Mouse (Mus musculus): ENCODE measurements at regions not wholly inside any gene's neighbourhood (a gene's known extent, or its start where the extent isn't known, plus 50 kb on each side); places are given as distances from the start of the nearest gene placed in this dataset.

- H3K27ac ChIP-seq (ENCODE audit: low read length) = no peak overlapping the region
- H3K4me3 ChIP-seq (ENCODE audit: low read depth, low read length) = no peak overlapping the region
- H3K9me3 ChIP-seq (ENCODE audit: control insufficient read depth, low read depth, low read length) = no peaks in the 10 kb centered on the region
- no peak overlapping the region for H3K9ac ChIP-seq (replicated peaks; ENCODE audit: low read depth, low read length)
- no peaks in the 10 kb centered on the region for H3K36me3 ChIP-seq (ENCODE audit: control insufficient read depth, insufficient read depth, low read length)
- H3K27me3 ChIP-seq (ENCODE audit: control insufficient read depth, insufficient read depth, low read length) = no peaks in the 10 kb centered on the region
- no peak for ATAC-seq (ENCODE audit: insufficient number of reproducible peaks, insufficient read depth, low FRiP score, low read depth)
- H3K4me2 ChIP-seq (replicated peaks; ENCODE audit: low read depth, low read length) = no peak overlapping the region
- H3K4me1 ChIP-seq (ENCODE audit: control insufficient read depth, insufficient read depth, low read length) = no peaks in the 10 kb centered on the region
- 88% methylated on average over 15 of the region's 15 CpGs for WGBS
Observed at GRCm38 (mm10) chr9:113426324-113426723, 281.7 kb downstream of the Pdcd6ip start.

GRCm38 (mm10) chr9:113421645-113422044 is 286.4 kb downstream of the Pdcd6ip start:
- no peak overlapping the region for H3K9ac ChIP-seq (replicated peaks; ENCODE audit: low read depth, low read length)
- no peak overlapping the region for H3K27ac ChIP-seq (ENCODE audit: low read length)
- no peak overlapping the region for H3K4me3 ChIP-seq (ENCODE audit: low read depth, low read length)
- H3K27me3 ChIP-seq (ENCODE audit: control insufficient read depth, insufficient read depth, low read length) = no peaks in the 10 kb centered on the region
- no peaks in the 10 kb centered on the region for H3K36me3 ChIP-seq (ENCODE audit: control insufficient read depth, insufficient read depth, low read length)
- H3K4me1 ChIP-seq (ENCODE audit: control insufficient read depth, insufficient read depth, low read length) = no peaks in the 10 kb centered on the region
- H3K4me2 ChIP-seq (replicated peaks; ENCODE audit: low read depth, low read length) = no peak overlapping the region
- no peak for ATAC-seq (ENCODE audit: insufficient number of reproducible peaks, insufficient read depth, low FRiP score, low read depth)
- H3K9me3 ChIP-seq (ENCODE audit: control insufficient read depth, low read depth, low read length) = no peaks in the 10 kb centered on the region

GRCm38 (mm10) chr9:113421121-113421520 is 286.9 kb downstream of the Pdcd6ip start:
- no peak for ATAC-seq (ENCODE audit: insufficient number of reproducible peaks, insufficient read depth, low FRiP score, low read depth)
- Histone ChIP-seq H3K4me1 (ENCODE audit: control insufficient read depth, insufficient read depth, low read length) (no peaks in the 10 kb centered on the region), H3K9me3 (ENCODE audit: control insufficient read depth, low read depth, low read length) (no peaks in the 10 kb centered on the region), H3K4me3 (ENCODE audit: low read depth, low read length) (no peak overlapping the region), H3K9ac (replicated peaks; ENCODE audit: low read depth, low read length) (no peak overlapping the region), H3K27ac (ENCODE audit: low read length) (no peak overlapping the region), H3K4me2 (replicated peaks; ENCODE audit: low read depth, low read length) (no peak overlapping the region), H3K36me3 (ENCODE audit: control insufficient read depth, insufficient read depth, low read length) (no peaks in the 10 kb centered on the region), H3K27me3 (ENCODE audit: control insufficient read depth, insufficient read depth, low read length) (no peaks in the 10 kb centered on the region)
- 97% methylated on average over 7 of the region's 7 CpGs for WGBS

- no peaks in the 10 kb centered on the region for H3K36me3 ChIP-seq (ENCODE audit: control insufficient read depth, insufficient read depth, low read length)
- H3K9me3 ChIP-seq (ENCODE audit: control insufficient read depth, low read depth, low read length) = no peaks in the 10 kb centered on the region
- no peak overlapping the region for H3K9ac ChIP-seq (replicated peaks; ENCODE audit: low read depth, low read length)
- H3K4me3 ChIP-seq (ENCODE audit: low read depth, low read length) = no peak overlapping the region
- 79% methylated on average over 1 of the region's 1 CpGs for WGBS
- H3K4me2 ChIP-seq (replicated peaks; ENCODE audit: low read depth, low read length) = no peak overlapping the region
- no peak for ATAC-seq (ENCODE audit: insufficient number of reproducible peaks, insufficient read depth, low FRiP score, low read depth)
- H3K4me1 ChIP-seq (ENCODE audit: control insufficient read depth, insufficient read depth, low read length) = no peaks in the 10 kb centered on the region
- H3K27me3 ChIP-seq (ENCODE audit: control insufficient read depth, insufficient read depth, low read length) = no peaks in the 10 kb centered on the region
- no peak overlapping the region for H3K27ac ChIP-seq (ENCODE audit: low read length)
Observed at GRCm38 (mm10) chr9:113419801-113420200, 288.3 kb downstream of the Pdcd6ip start.

GRCm38 (mm10) chr9:113417106-113417505 is 291.0 kb downstream of the Pdcd6ip start:
- WGBS = 86% methylated on average over 3 of the region's 3 CpGs
- H3K9ac ChIP-seq (replicated peaks; ENCODE audit: low read depth, low read length) = no peak overlapping the region
- H3K4me2 ChIP-seq (replicated peaks; ENCODE audit: low read depth, low read length) = no peak overlapping the region
- no peak overlapping the region for H3K4me3 ChIP-seq (ENCODE audit: low read depth, low read length)
- H3K9me3 ChIP-seq (ENCODE audit: control insufficient read depth, low read depth, low read length) = no peaks in the 10 kb centered on the region
- H3K27ac ChIP-seq (ENCODE audit: low read length) = no peak overlapping the region
- no peaks in the 10 kb centered on the region for H3K27me3 ChIP-seq (ENCODE audit: control insufficient read depth, insufficient read depth, low read length)
- ATAC-seq (ENCODE audit: insufficient number of reproducible peaks, insufficient read depth, low FRiP score, low read depth) = no peak
- no peaks in the 10 kb centered on the region for H3K36me3 ChIP-seq (ENCODE audit: control insufficient read depth, insufficient read depth, low read length)
- H3K4me1 ChIP-seq (ENCODE audit: control insufficient read depth, insufficient read depth, low read length) = 0 out of 2 replicates have a peak, but pooled peaks cover 3% of the 10 kb centered on the region

GRCm38 (mm10) chr9:113415511-113415931 is 292.5 kb downstream of the Pdcd6ip start:
- no peaks in the 10 kb centered on the region for H3K27me3 ChIP-seq (ENCODE audit: control insufficient read depth, insufficient read depth, low read length)
- ATAC-seq (ENCODE audit: insufficient number of reproducible peaks, insufficient read depth, low FRiP score, low read depth) = no peak; the same call in 1 of the 2 replicates
- H3K9ac ChIP-seq (replicated peaks; ENCODE audit: low read depth, low read length) = no peak overlapping the region
- H3K4me1 ChIP-seq (ENCODE audit: control insufficient read depth, insufficient read depth, low read length) = 0 out of 2 replicates have a peak, but pooled peaks cover 3% of the 10 kb centered on the region
- H3K27ac ChIP-seq (ENCODE audit: low read length) = no peak overlapping the region
- no peak overlapping the region for H3K4me2 ChIP-seq (replicated peaks; ENCODE audit: low read depth, low read length)
- H3K4me3 ChIP-seq (ENCODE audit: low read depth, low read length) = no peak overlapping the region
- 36% methylated on average over 5 of the region's 5 CpGs for WGBS
- no peaks in the 10 kb centered on the region for H3K36me3 ChIP-seq (ENCODE audit: control insufficient read depth, insufficient read depth, low read length)
- no peaks in the 10 kb centered on the region for H3K9me3 ChIP-seq (ENCODE audit: control insufficient read depth, low read depth, low read length)

GRCm38 (mm10) chr9:113414690-113415089 is 293.4 kb downstream of the Pdcd6ip start:
- Histone ChIP-seq H3K4me1 (ENCODE audit: control insufficient read depth, insufficient read depth, low read length) (0 out of 2 replicates have a peak, but pooled peaks cover 3% of the 10 kb centered on the region), H3K9me3 (ENCODE audit: control insufficient read depth, low read depth, low read length) (no peaks in the 10 kb centered on the region), H3K9ac (replicated peaks; ENCODE audit: low read depth, low read length) (no peak overlapping the region), H3K36me3 (ENCODE audit: control insufficient read depth, insufficient read depth, low read length) (no peaks in the 10 kb centered on the region), H3K4me2 (replicated peaks; ENCODE audit: low read depth, low read length) (no peak overlapping the region), H3K4me3 (ENCODE audit: low read depth, low read length) (no peak overlapping the region), H3K27me3 (ENCODE audit: control insufficient read depth, insufficient read depth, low read length) (no peaks in the 10 kb centered on the region), H3K27ac (ENCODE audit: low read length) (no peak overlapping the region)
- ATAC-seq (ENCODE audit: insufficient number of reproducible peaks, insufficient read depth, low FRiP score, low read depth) = no peak
- whole genome bisulfite sequencing = 50% methylated on average over 1 of the region's 1 CpGs

GRCm38 (mm10) chr9:113413851-113414250 is 294.2 kb downstream of the Pdcd6ip start:
- Histone ChIP-seq H3K9ac (replicated peaks; ENCODE audit: low read depth, low read length) (no peak overlapping the region), H3K4me3 (ENCODE audit: low read depth, low read length) (no peak overlapping the region), H3K9me3 (ENCODE audit: control insufficient read depth, low read depth, low read length) (no peaks in the 10 kb centered on the region), H3K4me1 (ENCODE audit: control insufficient read depth, insufficient read depth, low read length) (0 out of 2 replicates have a peak, but pooled peaks cover 3% of the 10 kb centered on the region), H3K4me2 (replicated peaks; ENCODE audit: low read depth, low read length) (no peak overlapping the region), H3K27me3 (ENCODE audit: control insufficient read depth, insufficient read depth, low read length) (no peaks in the 10 kb centered on the region), H3K36me3 (ENCODE audit: control insufficient read depth, insufficient read depth, low read length) (no peaks in the 10 kb centered on the region), H3K27ac (ENCODE audit: low read length) (no peak overlapping the region)
- 41% methylated on average over 3 of the region's 3 CpGs for WGBS
- ATAC-seq (ENCODE audit: insufficient number of reproducible peaks, insufficient read depth, low FRiP score, low read depth) = no peak

- ATAC-seq (ENCODE audit: insufficient number of reproducible peaks, insufficient read depth, low FRiP score, low read depth) = no peak
- WGBS = 82% methylated on average over 4 of the region's 4 CpGs
- no peaks in the 10 kb centered on the region for H3K36me3 ChIP-seq (ENCODE audit: control insufficient read depth, insufficient read depth, low read length)
- H3K27me3 ChIP-seq (ENCODE audit: control insufficient read depth, insufficient read depth, low read length) = no peaks in the 10 kb centered on the region
- no peak overlapping the region for H3K9ac ChIP-seq (replicated peaks; ENCODE audit: low read depth, low read length)
- no peak overlapping the region for H3K27ac ChIP-seq (ENCODE audit: low read length)
- H3K4me2 ChIP-seq (replicated peaks; ENCODE audit: low read depth, low read length) = no peak overlapping the region
- H3K9me3 ChIP-seq (ENCODE audit: control insufficient read depth, low read depth, low read length) = no peaks in the 10 kb centered on the region
- H3K4me1 ChIP-seq (ENCODE audit: control insufficient read depth, insufficient read depth, low read length) = 0 out of 2 replicates have a peak, but pooled peaks cover 3% of the 10 kb centered on the region
- H3K4me3 ChIP-seq (ENCODE audit: low read depth, low read length) = no peak overlapping the region
Observed at GRCm38 (mm10) chr9:113411638-113412037, 296.4 kb downstream of the Pdcd6ip start.
